In genomic region chr17:5491031-5491800, GRCm38 (mm10) we compare ENCODE assay signal across 8 mouse cellular contexts. TPM values are rescaled to one million over a fixed set of nuclear protein-coding genes. Genes with fewer than 3 reads are reported as not detected.
DNase-seq lines count a peak whose midpoint lies in the region; ATAC-seq lines count a peak whose summit lies in the region.

No protein-coding gene starts in this region.

- peak overlapping the region; percentile 89 for H3K9ac ChIP-seq in heart, embryonic 13.5 days
- H3K9ac ChIP-seq in liver, embryonic 12.5 days: peak overlapping the region; percentile 98
- H3K9ac ChIP-seq in stomach, embryonic 15.5 days: peak overlapping the region; percentile 82

- H3K27ac ChIP-seq in brown adipose tissue, adult 24 weeks (replicated peaks; ENCODE audit: low read depth, low read length): peak overlapping the region; percentile 87
- H3K27ac ChIP-seq in heart, embryonic 13.5 days (replicated peaks): peak overlapping the region; percentile 90
- H3K27ac ChIP-seq in liver, embryonic 12.5 days: peak overlapping the region; percentile 98
- H3K27ac ChIP-seq in stomach, embryonic 15.5 days: peak overlapping the region; percentile 93

- under 1% methylated on average over 29 of the region's 29 CpGs for WGBS in heart, embryonic 13.5 days
- WGBS in liver, embryonic 12.5 days (ENCODE audit: insufficient replicate concordance): under 1% methylated on average over 29 of the region's 29 CpGs
- WGBS in stomach, embryonic 15.5 days: 1% methylated on average over 29 of the region's 29 CpGs

- no peaks in the 10 kb centered on the region for H3K36me3 ChIP-seq in heart, embryonic 13.5 days
- H3K36me3 ChIP-seq in liver, embryonic 12.5 days: peaks cover 16% of the 10 kb centered on the region
- no peaks in the 10 kb centered on the region for H3K36me3 ChIP-seq in stomach, embryonic 15.5 days

- H3K9me3 ChIP-seq in heart, embryonic 13.5 days: no peaks in the 10 kb centered on the region
- no peaks in the 10 kb centered on the region for H3K9me3 ChIP-seq in liver, embryonic 12.5 days (replicated peaks)
- no peaks in the 10 kb centered on the region for H3K9me3 ChIP-seq in stomach, embryonic 15.5 days

- H3K27me3 ChIP-seq in heart, embryonic 13.5 days (replicated peaks): peaks cover 40% of the 10 kb centered on the region
- no peaks in the 10 kb centered on the region; the same call in 1 of the 2 replicates for H3K27me3 ChIP-seq in liver, embryonic 12.5 days (replicated peaks)
- peaks cover 7% of the 10 kb centered on the region; the same call in 1 of the 2 replicates for H3K27me3 ChIP-seq in stomach, embryonic 15.5 days (replicated peaks)

- H3K4me3 ChIP-seq in brown adipose tissue, adult 24 weeks (ENCODE audit: insufficient read depth, low read depth, low read length): peak overlapping the region; percentile 90
- peak overlapping the region; percentile 74 for H3K4me3 ChIP-seq in heart, embryonic 13.5 days
- peak overlapping the region; percentile 95 for H3K4me3 ChIP-seq in liver, embryonic 12.5 days
- H3K4me3 ChIP-seq in stomach, embryonic 15.5 days (replicated peaks): peak overlapping the region; percentile 81

- H3K4me2 ChIP-seq in heart, embryonic 13.5 days: peak overlapping the region; percentile 100
- peak overlapping the region; percentile 95 for H3K4me2 ChIP-seq in liver, embryonic 12.5 days
- peak overlapping the region; percentile 100 for H3K4me2 ChIP-seq in stomach, embryonic 15.5 days

- peak; percentile 72; the same call in 1 of the 2 replicates for ATAC-seq in heart, embryonic 13.5 days (ENCODE audit: extremely low read depth, insufficient number of reproducible peaks, low FRiP score, low TSS enrichment)
- peak; percentile 81 for ATAC-seq in liver, embryonic 12.5 days
- peak; percentile 86 for ATAC-seq in stomach, embryonic 15.5 days (ENCODE audit: insufficient read depth, low FRiP score, low read depth)

- H3K4me1 ChIP-seq in brown adipose tissue, adult 24 weeks (ENCODE audit: control insufficient read depth, insufficient read depth, insufficient read length, low read length): peaks cover 3% of the 10 kb centered on the region; the same call in 1 of the 2 replicates
- peaks cover 22% of the 10 kb centered on the region for H3K4me1 ChIP-seq in heart, embryonic 13.5 days
- peaks cover 58% of the 10 kb centered on the region for H3K4me1 ChIP-seq in liver, embryonic 12.5 days
- peaks cover 15% of the 10 kb centered on the region for H3K4me1 ChIP-seq in stomach, embryonic 15.5 days

- peak; percentile 92 for DNase-seq in CD4-positive, CD25-positive, alpha-beta regulatory T cell, adult 2 months (ENCODE audit: low read depth, low spot score)
- DNase-seq in fat pad, adult 2 months (ENCODE audit: extremely low read depth, low read depth, low spot score): peak; percentile 59
- DNase-seq in kidney, postnatal 10 days: peak; percentile 93
- peak; percentile 74 to 85 for DNase-seq in natural killer cell, adult 2 months (ENCODE audit: low spot score in 2 of 2)

RNA-seq across cellular contexts. Expression of gene Zdhhc14, which starts 1.1 kb away (rescaled TPM):
- 2.2 and 3.1 TPM in 2 replicates for polyA plus RNA-seq in brown adipose tissue, adult 24 weeks (2012; ENCODE audit: insufficient read depth, insufficient read length, missing spikeins)
- 1.2 and 1.3 TPM in 2 replicates for polyA plus RNA-seq in heart, embryonic 13.5 days (2015; fragmentation: Nextera tagmentation; extraction: Ambion mirVana)
- 10.6 and 11.8 TPM in 2 replicates for polyA plus RNA-seq in liver, embryonic 12.5 days (2016; fragmentation: Nextera tagmentation; extraction: Ambion mirVana)
- polyA plus RNA-seq in stomach, embryonic 15.5 days (2015; fragmentation: Nextera tagmentation; extraction: Ambion mirVana): 3.5 and 4.2 TPM in 2 replicates

RNA-seq across cellular contexts. Expression of gene Tmem242, which starts 51.2 kb away (rescaled TPM):
- 323 and 343 TPM in 2 replicates for polyA plus RNA-seq in brown adipose tissue, adult 24 weeks (2012; ENCODE audit: insufficient read depth, insufficient read length, missing spikeins)
- 117 and 122 TPM in 2 replicates for polyA plus RNA-seq in heart, embryonic 13.5 days (2015; fragmentation: Nextera tagmentation; extraction: Ambion mirVana)
- 52.6 and 52.8 TPM in 2 replicates for polyA plus RNA-seq in liver, embryonic 12.5 days (2016; fragmentation: Nextera tagmentation; extraction: Ambion mirVana)
- 104 and 126 TPM in 2 replicates for polyA plus RNA-seq in stomach, embryonic 15.5 days (2015; fragmentation: Nextera tagmentation; extraction: Ambion mirVana)

Comparison
In these comparisons a context has a peak if more than half of its experiments do, and no peak if none do; other contexts are left out.
1. Peak in every context shown above with its lines: DNase-seq, ATAC-seq, H3K4me3 ChIP-seq and H3K27ac ChIP-seq.